Mouse (Mus musculus): Measurements from ENCODE around the gene Cgnl1.

The Cgnl1 gene

GRCm38 (mm10) chr9:71768119-71768518 lies 3.3 kb downstream of the Cgnl1 start:
- DNase-seq (ENCODE audit: extremely low read depth, low read depth, low spot score) = no peak

- no peak for DNase-seq (ENCODE audit: extremely low read depth, low read depth, low spot score)
Observed at GRCm38 (mm10) chr9:71766902-71767301, 4.5 kb downstream of the Cgnl1 start.

GRCm38 (mm10) chr9:71766306-71766705 lies 5.1 kb downstream of the Cgnl1 start:
- no peak for DNase-seq (ENCODE audit: extremely low read depth, low read depth, low spot score)

- no peak for DNase-seq (ENCODE audit: extremely low read depth, low read depth, low spot score)
Observed at GRCm38 (mm10) chr9:71764551-71764950, 6.9 kb downstream of the Cgnl1 start.

GRCm38 (mm10) chr9:71763273-71763672 lies 8.1 kb downstream of the Cgnl1 start:
- no peak for DNase-seq (ENCODE audit: extremely low read depth, low read depth, low spot score)

GRCm38 (mm10) chr9:71761663-71762062 lies 9.7 kb downstream of the Cgnl1 start:
- DNase-seq (ENCODE audit: extremely low read depth, low read depth, low spot score) = no peak

GRCm38 (mm10) chr9:71760518-71761141 lies 10.8 kb downstream of the Cgnl1 start:
- no peak for DNase-seq (ENCODE audit: extremely low read depth, low read depth, low spot score)

GRCm38 (mm10) chr9:71759893-71760292 lies 11.5 kb downstream of the Cgnl1 start:
- DNase-seq (ENCODE audit: extremely low read depth, low read depth, low spot score) = no peak

GRCm38 (mm10) chr9:71757386-71757785 lies 14.0 kb downstream of the Cgnl1 start:
- DNase-seq (ENCODE audit: extremely low read depth, low read depth, low spot score) = no peak

GRCm38 (mm10) chr9:71756916-71757315 lies 14.5 kb downstream of the Cgnl1 start:
- DNase-seq (ENCODE audit: extremely low read depth, low read depth, low spot score) = no peak

GRCm38 (mm10) chr9:71753981-71754380 lies 17.4 kb downstream of the Cgnl1 start:
- no peak for DNase-seq (ENCODE audit: extremely low read depth, low read depth, low spot score)

- DNase-seq (ENCODE audit: extremely low read depth, low read depth, low spot score) = no peak
Observed at GRCm38 (mm10) chr9:71753529-71753928, 17.9 kb downstream of the Cgnl1 start.

GRCm38 (mm10) chr9:71753117-71753516 lies 18.3 kb downstream of the Cgnl1 start:
- DNase-seq (ENCODE audit: extremely low read depth, low read depth, low spot score) = peak; percentile 28

- no peak for DNase-seq (ENCODE audit: extremely low read depth, low read depth, low spot score)
Observed at GRCm38 (mm10) chr9:71750015-71750672, 21.3 kb downstream of the Cgnl1 start.

- no peak for DNase-seq (ENCODE audit: extremely low read depth, low read depth, low spot score)
Observed at GRCm38 (mm10) chr9:71746405-71746804, 25.0 kb downstream of the Cgnl1 start.

GRCm38 (mm10) chr9:71738081-71738930 lies 33.1 kb downstream of the Cgnl1 start:
- DNase-seq (ENCODE audit: extremely low read depth, low read depth, low spot score) = no peak

GRCm38 (mm10) chr9:71737257-71738023 lies 34.0 kb downstream of the Cgnl1 start:
- no peak for DNase-seq (ENCODE audit: extremely low read depth, low read depth, low spot score)

- no peak for DNase-seq (ENCODE audit: extremely low read depth, low read depth, low spot score)
Observed at GRCm38 (mm10) chr9:71735886-71736285, 35.5 kb downstream of the Cgnl1 start.

GRCm38 (mm10) chr9:71733559-71733958 lies 37.8 kb downstream of the Cgnl1 start:
- no peak for DNase-seq (ENCODE audit: extremely low read depth, low read depth, low spot score)

GRCm38 (mm10) chr9:71728822-71729311 lies 42.5 kb downstream of the Cgnl1 start:
- no peak for DNase-seq (ENCODE audit: extremely low read depth, low read depth, low spot score)

GRCm38 (mm10) chr9:71727233-71727632 lies 44.2 kb downstream of the Cgnl1 start:
- no peak for DNase-seq (ENCODE audit: extremely low read depth, low read depth, low spot score)

Data from fat pad, adult 2 months (tissue).